Mouse (Mus musculus) kidney, adult 18-20 months (tissue): ENCODE measurements around the gene Siglec1.
"Not testable (repeated sequence)": the region's sequence is repeated elsewhere in the genome, so short reads cannot be mapped to it uniquely, and the experiment has no call there.

Experiments used
- DNase-seq: peaks from one replicate; pipeline ENCODE4 v3.0.0; 2021

Siglec1 gene

GRCm38 (mm10) chr2:131046025-131046424 lies 40.5 kb downstream of the Siglec1 start:
- no peak for DNase-seq

GRCm38 (mm10) chr2:131044989-131045720 lies 41.4 kb downstream of the Siglec1 start:
- no peak for DNase-seq

- DNase-seq: no peak
These were observed 42.2 kb downstream of the Siglec1 start for GRCm38 (mm10) chr2:131044354-131044852.

GRCm38 (mm10) chr2:131042988-131043387 lies 43.6 kb downstream of the Siglec1 start, which contains the start of gene Gfra4:
Gfra4 (minus strand) TSS chr2:131043088.
- no peak for DNase-seq

GRCm38 (mm10) chr2:131040854-131041825 lies 45.4 kb downstream of the Siglec1 start:
- peak; percentile 21 for DNase-seq

- DNase-seq: no peak
These were observed 47.9 kb downstream of the Siglec1 start for GRCm38 (mm10) chr2:131038675-131039074.

GRCm38 (mm10) chr2:131038197-131038596 lies 48.4 kb downstream of the Siglec1 start:
- DNase-seq: no peak

GRCm38 (mm10) chr2:131037226-131037990 lies 49.2 kb downstream of the Siglec1 start:
- DNase-seq: peak; percentile 37

- DNase-seq: no peak
These were observed 49.8 kb downstream of the Siglec1 start for GRCm38 (mm10) chr2:131036757-131037156.

- DNase-seq: no peak
These were observed 50.2 kb downstream of the Siglec1 start for GRCm38 (mm10) chr2:131036343-131036742.

GRCm38 (mm10) chr2:131031406-131031805 lies 55.2 kb downstream of the Siglec1 start:
- not testable (repeated sequence) for DNase-seq

- DNase-seq: no peak
These were observed 55.6 kb downstream of the Siglec1 start for GRCm38 (mm10) chr2:131030998-131031397.

- DNase-seq: no peak
These were observed 56.0 kb downstream of the Siglec1 start for GRCm38 (mm10) chr2:131030561-131030960.

GRCm38 (mm10) chr2:131029065-131029935 lies 57.3 kb downstream of the Siglec1 start:
- DNase-seq: peak; percentile 18

- DNase-seq: no peak
These were observed 59.6 kb downstream of the Siglec1 start for GRCm38 (mm10) chr2:131026941-131027340.

GRCm38 (mm10) chr2:131025230-131025629 lies 61.3 kb downstream of the Siglec1 start:
- no peak for DNase-seq
